Mouse (Mus musculus) cerebellum, adult 2 months (tissue): ENCODE data around the gene Cep68.

Experiments used
- CTCF ChIP-seq: fragments of 200-500 bp; IDR thresholded peaks from 2 replicates; pipeline ENCODE4 v1.5.1; 2011; ENCODE audit warnings: low read depth, mild to moderate bottlenecking, control low read depth, low read length, moderate library complexity, borderline replicate concordance; ENCODE audit not compliant: insufficient read depth
- POLR2A ChIP-seq: fragments of 200-500 bp; IDR thresholded peaks from 2 replicates; pipeline ENCODE4 v1.6.1; 2011; ENCODE audit warnings: low read length, control low read depth, borderline replicate concordance; ENCODE audit not compliant: insufficient read depth

- TF ChIP-seq POLR2A (no peak), CTCF (no peak)
Measured at GRCm38 (mm10) chr11:20244336-20245290, 4.6 kb downstream of the Cep68 start.
